Mouse (Mus musculus) neural tube, embryonic 10.5 days (tissue): Measurements from ENCODE around the gene Krtap9-1.
"Not testable (repeated sequence)": the region's sequence is repeated elsewhere in the genome, so short reads cannot be mapped to it uniquely, and the experiment has no call there.

Experiments
- DNase-seq: peaks from one replicate; pipeline ENCODE4 v3.0.0-alpha.2; 2017; ENCODE audit warnings: low spot score; ENCODE audit errors: extremely low spot score

Krtap9-1 gene

GRCm38 (mm10) chr11:99873089-99873488 lies at the start of gene Krtap9-1:
TSS of gene Krtap9-1 (plus strand) at chr11:99873389.
- DNase-seq = not testable (repeated sequence)

- no peak for DNase-seq
These were observed 35.2 kb upstream of the Krtap9-1 start, which contains the start of gene 2300003K06Rik for GRCm38 (mm10) chr11:99837966-99838365. TSS of gene 2300003K06Rik (minus strand) at chr11:99838066.

DNA sequence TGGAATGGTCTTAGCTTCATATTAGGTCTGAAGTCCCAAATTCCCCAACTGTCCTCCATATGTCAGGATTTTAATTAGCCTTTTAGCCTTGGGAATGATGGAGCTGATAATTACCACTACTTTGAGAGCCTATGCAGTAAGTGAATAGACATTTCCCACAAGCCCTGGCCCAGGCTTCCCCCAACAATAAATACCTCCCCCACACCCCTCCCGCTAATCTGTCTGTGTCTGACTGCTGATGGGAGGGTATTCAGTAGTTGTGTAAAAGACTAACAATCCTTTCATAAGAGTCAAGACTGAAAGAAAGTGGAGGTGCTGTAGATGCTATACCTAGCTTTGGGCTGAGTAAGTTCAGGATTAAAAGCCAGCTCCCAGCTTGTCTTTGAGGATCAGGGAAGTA lies 31.0 kb upstream of the Krtap9-1 start:
- no peak for DNase-seq

DNA sequence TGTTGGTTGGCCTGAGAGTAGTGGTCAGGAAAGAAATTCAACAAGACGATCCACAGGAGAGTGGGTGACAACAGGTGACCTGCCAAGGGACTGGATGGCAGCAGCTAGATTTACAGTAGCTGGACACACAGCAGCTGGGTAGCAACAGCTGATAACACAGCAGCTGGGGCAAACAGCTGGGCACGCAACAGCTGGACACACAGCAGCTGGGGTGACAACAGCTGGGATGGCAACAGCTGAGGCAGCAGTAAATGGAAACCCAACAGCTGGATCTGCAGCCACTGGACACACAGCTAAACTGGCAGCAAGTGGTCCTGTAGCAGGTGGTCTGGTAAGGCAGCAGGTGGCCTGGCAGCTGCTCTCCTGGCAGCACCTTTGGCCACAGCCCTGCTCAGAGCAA lies 26.4 kb upstream of the Krtap9-1 start:
- DNase-seq = no peak

DNA sequence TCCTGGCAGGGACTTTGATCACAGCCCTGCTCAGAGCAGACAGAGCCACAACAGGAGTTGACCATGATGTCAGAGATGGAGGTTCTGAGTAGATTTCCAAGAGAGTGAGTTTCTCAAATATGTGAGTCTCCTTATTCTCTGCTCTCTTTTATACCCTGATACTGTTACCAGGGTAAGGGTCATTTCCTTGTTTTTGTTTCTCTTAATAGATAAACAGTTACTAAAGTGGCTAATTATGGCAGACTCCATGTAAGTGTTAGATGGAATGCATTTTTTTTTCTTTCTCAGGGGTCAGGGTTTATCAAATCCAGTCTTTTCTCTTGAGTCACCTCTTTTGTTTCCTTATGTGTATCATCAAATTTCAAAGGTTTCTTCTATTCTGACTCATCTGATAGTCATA lies 21.7 kb upstream of the Krtap9-1 start, which contains the start of gene Krtap4-16:
Gene Krtap4-16 (minus strand): TSS at position 101 of the 400 bp plus-strand sequence.
- no peak for DNase-seq

- peak; percentile 18 for DNase-seq
These were observed 19.1 kb upstream of the Krtap9-1 start for GRCm38 (mm10) chr11:99854121-99854520.

GRCm38 (mm10) chr11:99857617-99858016 lies 15.6 kb upstream of the Krtap9-1 start, which contains the start of gene Gm11568:
TSS of gene Gm11568 (plus strand) at chr11:99857917.
- no peak for DNase-seq

DNA sequence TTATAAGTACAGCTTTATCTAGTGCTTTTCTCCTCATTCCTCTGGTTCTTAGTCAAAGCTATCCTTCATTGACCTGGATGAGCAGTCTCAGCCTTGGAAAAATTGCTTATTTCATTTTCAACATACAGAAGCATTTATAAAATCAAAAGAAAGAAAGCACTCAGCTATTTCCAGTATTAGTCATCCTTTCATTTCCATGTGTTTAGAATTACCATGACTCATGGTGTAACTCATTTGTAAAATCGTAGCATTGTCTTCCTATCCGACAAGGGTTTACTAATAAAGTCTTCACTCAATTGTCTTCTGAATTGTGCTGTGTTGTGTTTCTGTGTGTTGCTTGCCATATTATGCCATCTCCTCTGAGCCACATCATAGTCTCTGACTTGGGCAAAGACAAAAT lies 14.4 kb upstream of the Krtap9-1 start:
- no peak for DNase-seq

DNA sequence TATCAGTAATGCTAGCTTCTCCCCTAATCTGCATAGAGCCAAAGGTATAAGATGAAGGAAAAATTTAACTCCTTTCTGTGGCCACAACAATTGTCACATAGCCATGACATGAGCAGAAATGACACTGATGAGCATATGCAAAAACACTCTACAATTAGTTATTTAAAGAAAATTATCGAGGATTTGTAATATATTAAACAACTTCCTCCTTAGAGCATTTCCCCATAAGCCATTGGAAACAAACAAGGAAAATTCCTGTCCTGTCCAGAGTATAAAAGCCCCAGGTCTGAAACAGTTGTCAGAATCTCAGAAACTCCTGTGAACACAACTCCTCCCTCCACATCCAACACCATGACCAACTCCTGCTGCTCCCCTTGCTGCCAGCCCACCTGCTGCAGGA lies 9.0 kb upstream of the Krtap9-1 start, which contains the start of gene Gm11559:
Gene Gm11559 (plus strand): TSS at position 301 of the 400 bp plus-strand sequence.
- not testable (repeated sequence) for DNase-seq

DNA sequence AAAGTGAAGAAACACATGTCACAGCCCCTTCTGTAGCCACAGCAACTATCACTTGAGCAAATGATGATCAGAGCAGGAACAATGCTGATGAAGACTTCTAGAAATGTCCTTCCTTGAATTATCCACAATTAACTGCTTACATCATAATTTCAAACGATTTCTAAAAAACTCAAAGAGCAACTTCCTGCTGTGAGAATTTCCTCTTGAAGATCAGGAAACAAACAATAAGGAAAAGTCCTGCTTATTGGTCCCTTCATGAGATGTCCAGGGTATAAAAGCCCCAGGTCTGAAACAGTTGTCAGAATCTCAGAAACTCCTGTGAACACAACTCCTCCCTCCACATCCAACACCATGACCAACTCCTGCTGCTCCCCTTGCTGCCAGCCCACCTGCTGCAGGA lies 5.7 kb downstream of the Krtap9-1 start, which contains the start of gene Gm11567:
Gene Gm11567 (plus strand): TSS at position 301 of the 400 bp plus-strand sequence.
- not testable (repeated sequence) for DNase-seq

DNA sequence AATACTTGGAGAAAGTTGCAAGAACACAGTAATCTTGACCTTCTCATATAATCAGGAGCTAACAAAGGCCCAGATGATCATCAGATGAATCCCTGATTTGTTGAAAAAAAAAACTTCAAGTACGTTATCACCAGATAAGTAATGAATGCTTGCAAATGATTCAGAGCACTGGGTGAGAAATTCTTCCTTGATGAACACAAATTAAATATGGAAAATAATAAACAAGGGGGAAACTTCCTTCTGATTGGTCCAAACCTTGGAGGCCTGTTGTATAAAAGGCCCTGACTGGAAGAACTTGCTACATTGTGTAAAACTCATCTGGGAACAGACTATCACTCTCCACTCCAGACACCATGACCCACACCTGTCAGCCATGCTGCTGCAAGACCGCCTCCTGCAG lies 34.4 kb downstream of the Krtap9-1 start, which contains the start of gene Krtap31-1:
Gene Krtap31-1 (plus strand): TSS at position 301 of the 400 bp plus-strand sequence.
- DNase-seq = no peak

- DNase-seq = no peak
These were observed 41.3 kb downstream of the Krtap9-1 start, which contains the start of gene Gm11565 for GRCm38 (mm10) chr11:99914451-99914850. TSS of gene Gm11565 (plus strand) at chr11:99914751.
